Mouse (Mus musculus) T-helper 17 cell (primary cell): ENCODE data around the gene Mlph.

Experiments
- in situ Hi-C, 2 experiments: fragments of 300-600 bp; cut with MboI, MseI; formaldehyde crosslinking; loops; 1 replicate in 1 of 2; 2 replicates in 1 of 2; pipeline ENCODE4 v1.15.1; 2025; ENCODE audit warnings: high pct_unique_total_duplicates in 2 of 2

Mlph gene

GRCm38 (mm10) chr1:90906357-90906756 lies 8.5 kb upstream of the Mlph start:
- in situ Hi-C loops = loop anchor here in 1 of 2 experiments (5.0 kb wide), 1 partner anchor 51 kb away; no protein-coding TSS in a partner anchor

DNA sequence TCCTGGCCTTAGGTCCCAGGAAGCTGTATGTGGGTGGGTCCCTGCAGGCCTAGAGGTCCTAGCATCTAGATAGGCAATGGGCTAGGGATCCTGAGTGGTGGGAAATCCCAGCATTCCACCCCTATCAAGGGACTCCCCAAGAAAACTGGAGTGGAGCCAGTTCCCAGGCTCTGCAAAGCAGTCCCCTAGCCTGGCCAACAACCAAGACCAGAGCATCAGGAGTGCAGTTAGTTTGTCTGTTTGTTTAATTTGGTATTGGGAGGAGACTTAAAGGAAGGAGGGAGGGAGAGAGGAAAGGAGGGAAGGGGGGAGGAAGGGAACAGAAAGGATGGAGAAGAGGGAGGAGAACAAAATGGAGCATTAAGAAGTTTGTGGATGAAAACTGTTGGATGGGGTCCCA lies 5.7 kb upstream of the Mlph start:
- in situ Hi-C loops = loop anchor here in 1 of 2 experiments (5.0 kb wide), 1 partner anchor 48 kb away; no protein-coding TSS in a partner anchor

GRCm38 (mm10) chr1:90909631-90910152 lies 5.2 kb upstream of the Mlph start:
- in situ Hi-C loops = loop anchor here in 1 of 2 experiments (5.0 kb wide), 1 partner anchor 48 kb away; no protein-coding TSS in a partner anchor

DNA sequence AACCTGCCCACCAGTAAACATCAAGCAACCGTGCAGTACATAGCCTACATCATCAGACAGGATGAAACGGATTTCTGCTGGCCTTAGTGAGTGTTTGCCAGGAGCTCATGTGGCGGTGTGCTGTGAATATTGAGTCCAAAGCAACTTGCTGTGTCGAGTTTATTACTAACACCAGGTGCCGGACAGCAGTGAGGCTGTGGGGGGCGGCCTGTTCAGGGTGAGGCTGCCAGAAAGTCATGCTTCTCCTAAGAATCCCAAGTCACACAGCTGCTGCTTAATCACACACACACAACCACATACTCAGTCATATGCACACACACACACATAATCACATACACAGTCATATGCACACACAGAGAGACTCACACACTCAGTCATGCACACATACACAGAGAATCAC lies 1.7 kb upstream of the Mlph start:
- in situ Hi-C loops = no loop called here

DNA sequence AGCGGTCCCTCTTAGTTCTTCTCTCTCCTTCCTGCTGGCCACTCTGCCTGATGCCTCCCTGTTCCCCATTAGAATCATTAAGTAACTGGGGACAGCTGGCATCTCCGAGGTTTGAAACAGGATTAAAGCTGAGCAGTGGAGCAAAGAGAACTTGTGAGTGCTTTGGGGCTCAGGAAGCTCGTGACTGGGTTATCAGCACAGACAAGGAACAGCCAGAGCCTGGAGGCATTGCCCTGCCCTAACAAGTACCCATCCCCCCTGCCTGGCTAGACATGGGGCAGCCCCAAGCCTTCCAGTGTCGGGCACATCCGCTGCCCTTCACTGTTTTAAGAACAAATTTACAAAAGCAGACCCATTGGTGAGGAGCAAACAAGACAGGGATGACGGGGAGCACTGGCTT lies 2.6 kb downstream of the Mlph start:
- in situ Hi-C loops = no loop called here

DNA sequence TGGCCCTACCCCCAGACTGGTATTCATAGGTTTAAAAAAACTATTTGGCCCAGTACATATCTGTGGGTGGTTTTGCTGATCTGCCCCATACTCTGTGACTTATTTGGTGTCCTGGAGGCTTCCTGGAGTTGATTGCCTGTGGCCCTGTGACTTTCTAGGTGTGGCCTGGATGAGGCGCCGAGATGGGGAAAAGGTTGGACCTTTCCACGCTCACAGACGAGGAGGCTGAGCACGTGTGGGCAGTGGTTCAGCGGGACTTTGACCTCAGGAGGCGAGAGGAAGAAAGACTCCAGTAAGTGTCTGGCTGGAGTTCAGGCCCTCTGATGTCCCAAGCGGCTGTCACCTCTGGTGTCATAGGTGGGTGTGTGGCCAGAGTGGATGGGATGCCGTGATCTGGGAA lies 6.8 kb downstream of the Mlph start:
- in situ Hi-C loops = no loop called here

- in situ Hi-C loops = no loop called here
Observed at GRCm38 (mm10) chr1:90926030-90926429, 11.1 kb downstream of the Mlph start.

- in situ Hi-C loops = no loop called here
Observed at GRCm38 (mm10) chr1:90927308-90927707, 12.4 kb downstream of the Mlph start.

DNA sequence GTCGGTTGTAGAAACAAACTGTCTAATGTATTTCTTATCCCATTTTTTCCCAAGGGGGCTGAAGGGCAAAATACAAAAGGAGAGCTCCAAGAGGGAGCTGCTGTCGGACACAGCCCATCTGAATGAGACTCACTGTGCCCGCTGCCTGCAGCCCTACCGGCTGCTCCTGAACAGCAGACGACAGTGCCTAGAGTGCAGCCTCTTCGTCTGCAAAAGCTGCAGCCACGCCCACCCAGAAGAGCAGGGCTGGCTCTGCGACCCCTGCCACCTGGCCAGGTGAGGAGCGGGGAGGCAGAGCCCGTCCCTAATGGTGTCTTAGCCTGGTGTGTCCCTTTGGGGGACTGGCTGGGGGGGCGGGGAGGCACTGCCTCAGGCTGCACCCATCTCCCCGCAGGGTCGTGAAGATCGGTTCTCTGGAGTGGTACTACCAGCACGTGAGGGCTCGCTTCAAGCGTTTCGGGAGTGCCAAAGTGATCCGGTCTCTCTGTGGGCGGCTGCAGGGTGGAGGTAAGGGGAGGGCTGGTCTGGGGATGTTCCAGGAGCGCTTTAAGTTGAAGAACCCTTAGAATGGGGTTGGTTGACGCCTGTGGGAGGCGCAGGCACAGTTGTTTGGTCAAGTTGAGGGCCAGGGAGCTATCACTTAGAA lies 13.2 kb downstream of the Mlph start:
- in situ Hi-C loops = no loop called here

GRCm38 (mm10) chr1:90928575-90928934 lies 13.7 kb downstream of the Mlph start:
- in situ Hi-C loops = no loop called here

DNA sequence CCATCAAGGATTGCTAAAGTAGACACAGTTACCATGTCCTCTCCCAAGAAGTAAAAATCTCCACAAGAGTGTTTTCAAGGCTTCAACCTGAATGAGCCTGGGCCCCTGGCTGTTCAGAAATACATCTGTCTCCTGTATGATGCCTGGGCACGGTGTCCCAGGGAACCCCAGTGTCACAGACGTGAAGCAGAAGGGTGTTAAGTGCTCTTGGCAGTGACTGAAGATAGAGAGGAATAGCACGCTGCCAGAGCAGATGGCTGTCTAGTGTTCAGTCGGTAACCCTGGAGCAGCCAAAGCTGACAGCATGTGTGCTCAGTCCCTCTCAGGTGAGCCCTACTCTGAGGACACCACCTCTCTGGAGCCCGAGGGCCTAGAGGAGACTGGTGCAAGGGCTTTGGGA lies 18.1 kb downstream of the Mlph start:
- in situ Hi-C loops = no loop called here

DNA sequence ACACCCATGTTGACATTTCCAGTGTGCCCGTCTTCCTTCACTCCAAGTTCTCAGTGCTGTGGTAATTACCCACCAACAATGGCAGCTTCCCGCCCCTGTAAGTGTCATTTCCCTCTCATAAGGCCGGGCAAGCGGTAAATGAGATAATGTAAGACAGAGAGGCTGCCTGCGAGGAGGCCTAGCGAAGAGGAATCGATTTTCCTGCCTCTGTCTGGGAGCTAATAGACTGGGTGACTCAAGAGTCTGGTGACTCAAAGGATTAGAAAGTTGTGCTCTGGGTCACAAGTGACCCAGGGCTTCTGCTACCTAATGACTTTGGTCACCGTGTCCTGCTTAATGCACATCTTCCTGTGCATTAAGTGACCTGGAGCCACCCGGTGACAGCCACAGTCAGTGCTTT lies 22.1 kb downstream of the Mlph start:
- in situ Hi-C loops = no loop called here

DNA sequence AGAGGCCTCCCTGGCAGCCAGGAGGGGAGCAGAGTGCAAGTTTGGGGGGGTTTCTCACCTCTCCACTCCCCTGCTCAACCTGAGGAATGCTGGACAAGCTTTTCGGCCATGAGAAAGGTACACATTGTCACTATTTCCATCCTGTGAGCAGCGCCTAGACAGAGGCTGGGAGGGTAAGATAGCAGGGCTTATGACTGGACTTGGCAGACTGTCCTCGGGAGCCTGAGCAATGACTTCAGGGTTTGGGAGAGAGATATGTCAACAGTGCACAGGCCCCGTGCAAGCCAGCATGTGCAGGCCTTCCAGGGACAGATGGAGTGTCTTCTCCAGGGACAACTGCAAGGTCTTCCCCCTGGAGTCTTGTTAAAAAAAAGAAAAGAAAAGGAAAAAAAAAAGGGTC lies 25.1 kb downstream of the Mlph start:
- in situ Hi-C loops = no loop called here

GRCm38 (mm10) chr1:90945171-90945570 lies 30.3 kb downstream of the Mlph start:
- in situ Hi-C loops = loop anchor here in 1 of 2 experiments (5.0 kb wide), 1 partner anchor 298 kb away; no protein-coding TSS in a partner anchor

GRCm38 (mm10) chr1:90947252-90947651 lies 32.4 kb downstream of the Mlph start:
- in situ Hi-C loops = loop anchor here in 1 of 2 experiments (5.0 kb wide), 1 partner anchor 300 kb away; no protein-coding TSS in a partner anchor

- in situ Hi-C loops = loop anchor here in 1 of 2 experiments (5.0 kb wide), 1 partner anchor 302 kb away; no protein-coding TSS in a partner anchor
Observed at GRCm38 (mm10) chr1:90949309-90949708, 34.4 kb downstream of the Mlph start.

GRCm38 (mm10) chr1:90951670-90952069 lies 36.8 kb downstream of the Mlph start:
- in situ Hi-C loops = no loop called here

DNA sequence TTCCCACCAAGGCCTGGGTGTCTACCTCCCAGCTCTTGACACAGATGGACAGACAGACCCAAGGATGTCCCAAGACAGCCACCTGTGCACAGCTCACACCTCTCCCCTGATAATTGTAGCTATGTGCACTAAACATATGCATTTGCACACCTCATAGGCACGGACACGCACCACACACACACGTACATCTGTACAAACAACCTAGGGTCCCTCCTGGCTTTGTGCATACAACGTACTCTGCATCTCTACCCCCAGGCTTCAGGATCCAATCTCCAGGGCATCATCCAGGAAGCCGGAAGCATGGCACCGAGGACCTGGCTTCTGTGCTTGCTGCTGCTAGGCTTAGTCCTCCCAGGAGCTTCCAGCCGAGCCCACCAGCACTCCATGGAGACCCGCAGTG lies 37.9 kb downstream of the Mlph start, which contains the start of gene Prlh:
Prlh (plus strand) TSS at position 301 of the 400 bp plus-strand sequence.
- in situ Hi-C loops = no loop called here

- in situ Hi-C loops = no loop called here
Observed at GRCm38 (mm10) chr1:90953688-90954087, 38.8 kb downstream of the Mlph start.

DNA sequence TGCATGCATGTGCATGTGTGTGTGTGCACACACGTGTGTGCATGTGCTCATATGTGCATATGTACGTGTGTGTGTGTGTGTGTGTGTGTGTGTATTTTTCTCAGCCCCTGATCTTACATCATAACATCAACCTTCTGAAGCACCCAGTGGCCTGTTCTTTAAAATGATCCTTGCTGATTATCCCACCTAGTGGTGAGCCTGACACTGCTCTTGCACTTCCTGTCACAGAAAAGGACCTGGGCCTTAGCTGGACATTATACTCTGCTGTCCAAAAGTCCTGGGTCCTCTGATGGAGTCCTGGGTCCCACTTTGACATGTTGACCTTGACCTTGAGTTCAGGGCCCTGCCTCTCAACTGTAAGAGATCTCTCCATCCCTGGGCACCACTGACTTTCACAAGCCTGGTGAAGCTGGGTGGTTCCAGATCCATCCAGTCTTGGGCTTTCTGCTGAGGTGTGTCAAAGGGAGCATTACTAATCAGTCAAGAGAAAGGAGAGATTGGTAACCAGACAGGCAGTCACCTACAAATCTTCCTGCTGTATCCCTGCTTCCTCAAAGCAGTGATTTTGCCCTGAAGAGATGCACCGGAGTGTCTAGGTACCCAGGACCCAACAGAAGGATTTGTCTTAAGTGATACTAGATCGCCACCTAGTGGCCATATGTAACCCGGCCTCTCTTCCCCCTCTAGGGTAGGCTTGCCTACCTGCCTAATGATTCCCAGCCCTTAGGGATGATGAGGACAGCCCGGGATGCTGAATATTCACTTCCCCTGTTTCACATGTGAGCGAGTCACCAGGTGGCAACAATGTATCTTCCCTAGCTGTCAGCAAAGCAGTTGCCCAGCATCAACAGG lies 41.6 kb downstream of the Mlph start:
- in situ Hi-C loops = loop anchor here in 1 of 2 experiments (5.0 kb wide), 3 partner anchors 49 to 309 kb away; no protein-coding TSS in a partner anchor

DNA sequence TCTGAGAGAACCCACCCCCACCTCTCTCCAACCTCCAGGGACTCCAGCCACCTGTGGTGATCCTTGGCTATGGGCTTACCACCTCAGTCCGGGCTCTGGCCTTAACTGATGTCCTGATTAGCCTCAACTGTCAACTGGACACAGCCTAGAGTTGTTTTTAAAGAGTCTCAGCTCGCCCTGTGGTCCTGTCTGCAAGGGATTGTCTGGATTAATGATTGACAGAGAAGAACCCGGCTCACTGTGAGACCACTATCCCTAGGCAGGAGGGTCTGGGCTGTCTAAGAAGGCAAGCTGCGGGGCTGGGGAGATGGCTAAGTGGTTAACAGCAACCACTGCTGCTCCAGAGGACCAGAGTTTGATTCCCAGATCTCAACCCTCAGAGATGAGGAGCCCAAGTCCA lies 47.6 kb downstream of the Mlph start:
- in situ Hi-C loops = no loop called here

DNA sequence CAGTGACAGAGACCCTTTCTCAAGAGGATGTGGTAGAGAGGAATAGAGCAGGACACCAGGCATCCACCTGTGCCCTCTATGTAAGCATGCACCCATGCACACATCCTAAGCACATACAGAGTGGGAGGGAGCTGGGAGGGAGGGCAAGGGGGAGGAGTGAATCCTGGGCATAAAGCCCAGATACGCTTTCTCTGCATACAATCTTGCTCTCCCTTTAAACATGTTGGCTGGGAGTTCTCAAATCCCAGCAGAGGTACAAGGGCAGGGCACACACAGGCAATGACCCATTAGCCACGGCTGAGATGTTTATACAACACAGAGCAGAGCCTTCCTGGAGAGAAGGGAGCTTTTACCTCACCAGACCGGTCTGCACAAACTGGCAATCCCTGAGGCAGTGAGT lies 48.1 kb downstream of the Mlph start:
- in situ Hi-C loops = no loop called here
